Mouse (Mus musculus) liver, embryonic 15.5 days (tissue): ENCODE data around the gene Dhx35. TPM values are rescaled to one million over a fixed set of nuclear protein-coding genes. Genes with fewer than 3 reads are reported as not detected.

Source experiments
- ATAC-seq: fragments of 200-750 bp; cut with Nextera tagmentation; 2 replicates; pipeline ENCODE4 v1.8.0; 2017; ENCODE audit warnings: moderate number of reproducible peaks, mild to moderate bottlenecking, moderate library complexity; ENCODE audit not compliant: insufficient read depth
- H3K27ac ChIP-seq: fragments of 300-500 bp; sonication (generic); replicated peaks from 2 replicates; pipeline ENCODE4 v1.5.1; 2015; ENCODE audit warnings: mild to moderate bottlenecking, inconsistent platforms
- H3K27me3 ChIP-seq: fragments of 300-500 bp; sonication (generic); 2 replicates; pipeline ENCODE4 v1.6.1; 2015; ENCODE audit warnings: mild to moderate bottlenecking, inconsistent platforms
- H3K36me3 ChIP-seq: fragments of 300-500 bp; sonication (generic); replicated peaks from 2 replicates; pipeline ENCODE4 v1.6.1; 2015; ENCODE audit warnings: moderate library complexity, mild to moderate bottlenecking, inconsistent platforms
- H3K4me1 ChIP-seq: fragments of 300-500 bp; sonication (generic); replicated peaks from 2 replicates; pipeline ENCODE4 v1.6.1; 2015; ENCODE audit warnings: inconsistent platforms
- H3K4me2 ChIP-seq: fragments of 300-500 bp; sonication (generic); 2 replicates; pipeline ENCODE4 v1.6.1; 2015; ENCODE audit warnings: moderate library complexity, mild to moderate bottlenecking, inconsistent platforms
- H3K4me3 ChIP-seq: fragments of 300-500 bp; sonication (generic); replicated peaks from 2 replicates; pipeline ENCODE4 v1.5.1; 2015; ENCODE audit warnings: mild to moderate bottlenecking, inconsistent platforms
- H3K9ac ChIP-seq: fragments of 300-500 bp; sonication (generic); 2 replicates; pipeline ENCODE4 v1.6.1; 2015; ENCODE audit warnings: moderate library complexity, mild to moderate bottlenecking, inconsistent platforms
- H3K9me3 ChIP-seq: fragments of 300-500 bp; sonication (generic); replicated peaks from 2 replicates; pipeline ENCODE4 v1.6.1; 2016; ENCODE audit warnings: inconsistent platforms
- WGBS: fragments of 180-500 bp; shearing (Covaris S2); methylation state at CpG from one replicate; pipeline ENCODE4 v1.1.7; 2015; ENCODE audit warnings: mixed read lengths; ENCODE audit not compliant: insufficient replicate concordance; 5-methylcytosine and 5-hydroxymethylcytosine counted together
- polyA plus RNA-seq: library from polyadenylated mRNA; unstranded; fragments of >200 nt; fragmentation: Nextera tagmentation; extraction: Ambion mirVana; gene quantifications from 2 replicates; pipeline ENCODE4 v1.2.1, GENCODE M21; 2015

The Dhx35 gene
- polyA plus RNA-seq, 1 experiment from 2014 or later, result 3.6 TPM

GRCm38 (mm10) chr2:158889201-158889600 lies 94.6 kb downstream of the Dhx35 start:
- Histone ChIP-seq H3K9me3 (no peaks in the 10 kb centered on the region), H3K4me1 (no peaks in the 10 kb centered on the region), H3K27me3 (no peaks in the 10 kb centered on the region), H3K27ac (no peak overlapping the region), H3K36me3 (no peaks in the 10 kb centered on the region), H3K9ac (no peak overlapping the region), H3K4me3 (no peak overlapping the region), H3K4me2 (no peak overlapping the region)
- ATAC-seq, result no peak
- WGBS, result 47% methylated on average over 11 of the region's 11 CpGs

GRCm38 (mm10) chr2:158891319-158891718 lies 96.7 kb downstream of the Dhx35 start:
- no peak overlapping the region for H3K27ac ChIP-seq
- WGBS, result 54% methylated on average over 4 of the region's 4 CpGs
- H3K4me1 ChIP-seq, result no peaks in the 10 kb centered on the region
- no peaks in the 10 kb centered on the region for H3K27me3 ChIP-seq
- H3K9me3 ChIP-seq, result no peaks in the 10 kb centered on the region
- H3K4me2 ChIP-seq, result no peak overlapping the region
- no peak overlapping the region for H3K9ac ChIP-seq
- no peak for ATAC-seq
- no peak overlapping the region for H3K4me3 ChIP-seq
- H3K36me3 ChIP-seq, result no peaks in the 10 kb centered on the region

- no peaks in the 10 kb centered on the region for H3K27me3 ChIP-seq
- H3K9ac ChIP-seq, result no peak overlapping the region
- no peak overlapping the region for H3K4me2 ChIP-seq
- no peaks in the 10 kb centered on the region for H3K36me3 ChIP-seq
- no peak for ATAC-seq
- no peaks in the 10 kb centered on the region for H3K4me1 ChIP-seq
- no peaks in the 10 kb centered on the region for H3K9me3 ChIP-seq
- H3K4me3 ChIP-seq, result no peak overlapping the region
- WGBS, result 16% methylated on average over 16 of the region's 16 CpGs
- H3K27ac ChIP-seq, result no peak overlapping the region
These were observed 98.7 kb downstream of the Dhx35 start for GRCm38 (mm10) chr2:158893171-158893853.

GRCm38 (mm10) chr2:158898469-158899196 lies 104.0 kb downstream of the Dhx35 start:
- no peak overlapping the region for H3K4me3 ChIP-seq
- 23% methylated on average over 13 of the region's 13 CpGs for WGBS
- no peak overlapping the region for H3K9ac ChIP-seq
- no peaks in the 10 kb centered on the region for H3K9me3 ChIP-seq
- no peaks in the 10 kb centered on the region for H3K27me3 ChIP-seq
- no peak overlapping the region for H3K27ac ChIP-seq
- H3K36me3 ChIP-seq, result no peaks in the 10 kb centered on the region
- ATAC-seq, result no peak
- H3K4me2 ChIP-seq, result no peak overlapping the region
- no peaks in the 10 kb centered on the region for H3K4me1 ChIP-seq

Other genes with a start within 250 kb of the Dhx35 start
- gene Slc32a1, start 184.0 kb upstream of the Dhx35 start, polyA plus RNA-seq, result not detected in 2 replicates
- 5.1 and 5.3 TPM in 2 replicates for gene Actr5, start 169.9 kb upstream of the Dhx35 start, polyA plus RNA-seq
- gene Ppp1r16b, start 129.4 kb upstream of the Dhx35 start, polyA plus RNA-seq, result 1.2 and 1.6 TPM in 2 replicates
- 15.7 and 17.5 TPM in 2 replicates for gene Fam83d, start 26.7 kb upstream of the Dhx35 start, polyA plus RNA-seq